Mouse (Mus musculus) embryonic facial prominence, embryonic 11.5 days (tissue): ENCODE results near the gene 1700017B05Rik. TPM values are rescaled to one million over a fixed set of nuclear protein-coding genes. Genes with fewer than 3 reads are reported as not detected.

Experiments
- ATAC-seq: fragments of 200-750 bp; cut with Nextera tagmentation; replicated peaks from 2 replicates; pipeline ENCODE4 v1.8.0; 2017; ENCODE audit warnings: low read depth; ENCODE audit not compliant: insufficient number of reproducible peaks, low FRiP score, low TSS enrichment
- DNase-seq: peaks from one replicate; pipeline ENCODE4 v3.0.0-alpha.2; 2015; ENCODE audit warnings: low spot score
- H3K27ac ChIP-seq: fragments of 300-500 bp; sonication (generic); replicated peaks from 2 replicates; pipeline ENCODE4 v1.5.1; 2014; ENCODE audit warnings: mild to moderate bottlenecking, low read depth, low read length, control low read depth
- H3K27me3 ChIP-seq: fragments of 300-500 bp; sonication (generic); 2 replicates; pipeline ENCODE4 v1.6.1; 2014; ENCODE audit warnings: mild to moderate bottlenecking, low read length, moderate library complexity, mixed read lengths; ENCODE audit not compliant: control insufficient read depth, insufficient read depth
- H3K36me3 ChIP-seq: fragments of 300-500 bp; sonication (generic); replicated peaks from 2 replicates; pipeline ENCODE4 v1.6.1; 2014; ENCODE audit warnings: low read depth, mild to moderate bottlenecking, low read length, moderate library complexity, mixed read lengths; ENCODE audit not compliant: control insufficient read depth, insufficient read depth
- H3K4me1 ChIP-seq: fragments of 300-500 bp; sonication (generic); 2 replicates; pipeline ENCODE4 v1.6.1; 2014; ENCODE audit warnings: low read length, mixed read lengths; ENCODE audit not compliant: control insufficient read depth, insufficient read depth
- H3K4me2 ChIP-seq: fragments of 300-500 bp; sonication (generic); 2 replicates; pipeline ENCODE4 v1.6.1; 2014; ENCODE audit warnings: low read depth, mild to moderate bottlenecking, control low read depth, low read length, moderate library complexity
- H3K4me3 ChIP-seq: fragments of 300-500 bp; sonication (generic); 2 replicates; pipeline ENCODE4 v1.5.1; 2014; ENCODE audit warnings: low read depth, low read length, control low read depth
- H3K9ac ChIP-seq: fragments of 300-500 bp; sonication (generic); replicated peaks from 2 replicates; pipeline ENCODE4 v1.6.1; 2014; ENCODE audit warnings: mild to moderate bottlenecking, control low read depth, low read length
- H3K9me3 ChIP-seq: fragments of 300-500 bp; sonication (generic); replicated peaks from 2 replicates; pipeline ENCODE4 v1.6.1; 2016; ENCODE audit warnings: mild to moderate bottlenecking, low read length, inconsistent platforms, mixed read lengths; ENCODE audit not compliant: control insufficient read depth
- WGBS: fragments of 180-500 bp; shearing (Covaris S2); extraction: QIAGEN DNeasy Blood & Tissue Kit; methylation state at CpG from one replicate; pipeline ENCODE4 v1.1.7; 2014; 5-methylcytosine and 5-hydroxymethylcytosine counted together
- polyA plus RNA-seq: library from polyadenylated mRNA; unstranded; fragments of >200 nt; fragmentation: Nextera tagmentation; extraction: Ambion mirVana; gene quantifications from 2 replicates; pipeline ENCODE4 v1.2.1, GENCODE M21; 2014

1700017B05Rik gene
- polyA plus RNA-seq, 1 experiment from 2014 or later: 11.9 TPM

GRCm38 (mm10) chr9:57238220-57238619 is 24.2 kb downstream of the 1700017B05Rik start:
- 89% methylated on average over 2 of the region's 2 CpGs for WGBS
- H3K27ac ChIP-seq: no peak overlapping the region
- H3K27me3 ChIP-seq: no peaks in the 10 kb centered on the region
- no peaks in the 10 kb centered on the region for H3K9me3 ChIP-seq
- no peaks in the 10 kb centered on the region for H3K36me3 ChIP-seq
- H3K4me3 ChIP-seq: no peak overlapping the region
- no peak overlapping the region for H3K9ac ChIP-seq
- H3K4me2 ChIP-seq: no peak overlapping the region
- DNase-seq (no peak), ATAC-seq (no peak)
- H3K4me1 ChIP-seq: no peaks in the 10 kb centered on the region

GRCm38 (mm10) chr9:57237705-57238104 is 24.7 kb downstream of the 1700017B05Rik start:
- ATAC-seq: no peak
- no peak for DNase-seq
- Histone ChIP-seq H3K9me3 (no peaks in the 10 kb centered on the region), H3K4me1 (no peaks in the 10 kb centered on the region), H3K36me3 (no peaks in the 10 kb centered on the region), H3K4me2 (no peak overlapping the region), H3K4me3 (no peak overlapping the region), H3K27ac (no peak overlapping the region), H3K9ac (no peak overlapping the region), H3K27me3 (no peaks in the 10 kb centered on the region)
- WGBS: 89% methylated on average over 5 of the region's 5 CpGs

GRCm38 (mm10) chr9:57236256-57236655 is 26.2 kb downstream of the 1700017B05Rik start, which contains the start of gene Trcg1:
Trcg1 (plus strand) TSS chr9:57236556.
- H3K9ac ChIP-seq: no peak within 1 kb of the TSS
- no peaks in the 10 kb centered on the region for H3K36me3 ChIP-seq
- H3K4me3 ChIP-seq: no peak within 1 kb of the TSS
- H3K4me2 ChIP-seq: no peak within 1 kb of the TSS
- no peak within 1 kb of the TSS for H3K27ac ChIP-seq
- H3K9me3 ChIP-seq: no peaks in the 10 kb centered on the region
- WGBS: 86% methylated on average over 2 of the region's 2 CpGs
- no peaks in the 10 kb centered on the region for H3K27me3 ChIP-seq
- DNase-seq (no peak), ATAC-seq (no peak)
- no peaks in the 10 kb centered on the region for H3K4me1 ChIP-seq

- ATAC-seq: no peak
- no peak for DNase-seq
- no peaks in the 10 kb centered on the region for H3K4me1 ChIP-seq
- no peaks in the 10 kb centered on the region for H3K27me3 ChIP-seq
- no peak overlapping the region for H3K27ac ChIP-seq
- H3K4me2 ChIP-seq: no peak overlapping the region
- H3K36me3 ChIP-seq: no peaks in the 10 kb centered on the region
- no peak overlapping the region for H3K4me3 ChIP-seq
- H3K9me3 ChIP-seq: no peaks in the 10 kb centered on the region
- WGBS: 86% methylated on average over 3 of the region's 3 CpGs
- H3K9ac ChIP-seq: no peak overlapping the region
Observed at GRCm38 (mm10) chr9:57233767-57234166, 28.6 kb downstream of the 1700017B05Rik start.

GRCm38 (mm10) chr9:57233142-57233541 is 29.3 kb downstream of the 1700017B05Rik start:
- H3K27ac ChIP-seq: no peak overlapping the region

GRCm38 (mm10) chr9:57232341-57232940 is 30.0 kb downstream of the 1700017B05Rik start:
- no peaks in the 10 kb centered on the region for H3K27me3 ChIP-seq
- no peaks in the 10 kb centered on the region for H3K36me3 ChIP-seq
- no peak overlapping the region for H3K9ac ChIP-seq
- WGBS: 89% methylated on average over 5 of the region's 5 CpGs
- no peaks in the 10 kb centered on the region for H3K4me1 ChIP-seq
- H3K27ac ChIP-seq: no peak overlapping the region
- DNase-seq (no peak), ATAC-seq (no peak)
- no peaks in the 10 kb centered on the region for H3K9me3 ChIP-seq
- H3K4me2 ChIP-seq: no peak overlapping the region
- no peak overlapping the region for H3K4me3 ChIP-seq

More at GRCm38 (mm10) chr9:57233142-57233541, 29.3 kb downstream of the 1700017B05Rik start:
- no peak overlapping the region for H3K4me2 ChIP-seq
- WGBS: 82% methylated on average over 6 of the region's 6 CpGs
- H3K9me3 ChIP-seq: no peaks in the 10 kb centered on the region
- H3K9ac ChIP-seq: no peak overlapping the region
- no peaks in the 10 kb centered on the region for H3K4me1 ChIP-seq
- H3K4me3 ChIP-seq: no peak overlapping the region
- no peaks in the 10 kb centered on the region for H3K27me3 ChIP-seq
- H3K36me3 ChIP-seq: no peaks in the 10 kb centered on the region
- DNase-seq (no peak), ATAC-seq (no peak)

- no peaks in the 10 kb centered on the region for H3K27me3 ChIP-seq
- H3K36me3 ChIP-seq: no peaks in the 10 kb centered on the region
- 77% methylated on average over 8 of the region's 8 CpGs for WGBS
- ATAC-seq (no peak), DNase-seq (no peak)
- no peak overlapping the region for H3K4me3 ChIP-seq
- H3K27ac ChIP-seq: no peak overlapping the region
- H3K9ac ChIP-seq: no peak overlapping the region
- H3K9me3 ChIP-seq: no peaks in the 10 kb centered on the region
- H3K4me1 ChIP-seq: no peaks in the 10 kb centered on the region
- no peak overlapping the region for H3K4me2 ChIP-seq
Observed at GRCm38 (mm10) chr9:57231536-57232255, 30.7 kb downstream of the 1700017B05Rik start.

- Histone ChIP-seq H3K4me2 (no peak overlapping the region), H3K36me3 (no peaks in the 10 kb centered on the region), H3K9ac (no peak overlapping the region), H3K4me1 (no peaks in the 10 kb centered on the region), H3K27ac (no peak overlapping the region), H3K9me3 (no peaks in the 10 kb centered on the region), H3K4me3 (no peak overlapping the region), H3K27me3 (no peaks in the 10 kb centered on the region)
- ATAC-seq (0 out of 2 replicates have a peak, but pooled peaks have one; percentile 44), DNase-seq (peak; percentile 62)
- WGBS: 53% methylated on average over 9 of the region's 9 CpGs
Observed at GRCm38 (mm10) chr9:57230146-57230783, 32.1 kb downstream of the 1700017B05Rik start.
